Mouse (Mus musculus): ENCODE measurements around the gene Nmnat2. TPM values are rescaled to one million over a fixed set of nuclear protein-coding genes. Genes with fewer than 3 reads are reported as not detected.

Nmnat2 gene
- total and polyA plus RNA-seq, 3 experiments = 1.3 to 2.8 TPM; not detected in 1

DNA sequence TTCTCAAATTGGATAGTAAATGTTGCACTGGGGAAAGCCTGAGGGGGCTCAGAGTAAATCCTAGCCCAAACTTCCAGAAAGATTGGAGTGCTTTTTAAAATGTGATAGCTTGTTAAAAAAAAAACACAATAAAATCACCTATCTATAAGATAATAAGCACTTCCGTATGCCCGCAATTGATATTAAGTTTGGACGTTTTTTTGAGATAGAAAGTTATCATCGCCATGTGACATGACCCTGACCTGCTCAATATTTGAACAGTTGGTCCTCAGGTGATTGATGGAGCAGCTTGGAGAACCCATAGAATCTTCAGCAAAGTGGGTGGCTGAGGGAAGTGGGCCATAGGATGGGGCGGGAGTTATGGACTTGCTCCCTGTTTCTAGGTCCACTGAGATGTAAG is 52.5 kb downstream of the Nmnat2 start:
- Histone ChIP-seq H3K79me2 (ENCODE audit: control insufficient read depth, insufficient read depth, low read length, poor library complexity) (peaks cover 2% of the 10 kb centered on the region; the same call in 1 of the 2 replicates), H3K9me3 (replicated peaks; ENCODE audit: insufficient read depth, low read length) (no peaks in the 10 kb centered on the region)
- TF ChIP-seq CTCF (IDR thresholded peaks at IDR 0.05 in 2 of 3, conservative IDR thresholded peaks at IDR 0.05 in 1 of 3; ENCODE audit: control insufficient read depth in 1 of 3, insufficient read depth in 1 of 3, low read depth in 2 of 3, low read length in 3 of 3, poor library complexity in 1 of 3, severe bottlenecking in 1 of 3) = no peak
- TF ChIP-seq TAL1 (IDR thresholded peaks at IDR 0.05; ENCODE audit: low read length) = no peak
- no peak for TF ChIP-seq HCFC1 (IDR thresholded peaks at IDR 0.05; ENCODE audit: low read depth, low read length)
- peak; percentile 79 for TF ChIP-seq USF1 (IDR thresholded peaks at IDR 0.05; ENCODE audit: low read depth, low read length)
- TF ChIP-seq SMC3 (IDR thresholded peaks at IDR 0.05; ENCODE audit: low read depth, low read length) = no peak
- no peak for TF ChIP-seq POLR2AphosphoS2 (IDR thresholded peaks at IDR 0.05; ENCODE audit: low read length)
- TF ChIP-seq POLR2A (IDR thresholded peaks at IDR 0.05; ENCODE audit: control insufficient read depth in 1 of 2, insufficient read depth in 1 of 2, low read depth in 1 of 2, low read length in 2 of 2, poor library complexity in 1 of 2) = no peak
- TF ChIP-seq SIN3A (IDR thresholded peaks at IDR 0.05; ENCODE audit: low read length) = peak; percentile 96
- TF ChIP-seq CHD1 (IDR thresholded peaks at IDR 0.05; ENCODE audit: low read depth, low read length) = no peak
- TF ChIP-seq USF2 (IDR thresholded peaks at IDR 0.05; ENCODE audit: borderline replicate concordance in 1 of 2, insufficient read depth in 1 of 2, low read depth in 1 of 2, low read length in 2 of 2) = 0 out of 4 replicates have a peak, but pooled peaks of 1 of the 2 experiments have one; percentile 37
- TF ChIP-seq ZNF384 (IDR thresholded peaks at IDR 0.05; ENCODE audit: low read depth, low read length) = peak; percentile 92
- TF ChIP-seq MYC (IDR thresholded peaks at IDR 0.05; ENCODE audit: low read depth, low read length) = no peak
- no peak; the same call in 1 of the 2 replicates for TF ChIP-seq MAFK (IDR thresholded peaks at IDR 0.05; ENCODE audit: borderline replicate concordance, low read depth, low read length)
- no peak for TF ChIP-seq POLR2AphosphoS5 (IDR thresholded peaks at IDR 0.05; ENCODE audit: borderline replicate concordance, low read depth, low read length)
- TF ChIP-seq ZMIZ1 (IDR thresholded peaks at IDR 0.05; ENCODE audit: low read depth, low read length) = no peak; the same call in 1 of the 2 replicates
- TF ChIP-seq E2F4 (IDR thresholded peaks at IDR 0.05; ENCODE audit: borderline replicate concordance, low read depth, low read length) = no peak
- TF ChIP-seq ETS1 (IDR thresholded peaks at IDR 0.05; ENCODE audit: low read depth, low read length) = peak; percentile 90
- peak; percentile 55 for TF ChIP-seq RCOR1 (IDR thresholded peaks at IDR 0.05; ENCODE audit: low read depth, low read length)
- no peak for TF ChIP-seq MAZ (IDR thresholded peaks at IDR 0.05; ENCODE audit: low read depth, low read length)
- no peak for TF ChIP-seq MEF2A (IDR thresholded peaks at IDR 0.05; ENCODE audit: extremely low read depth, insufficient replicate concordance, low read depth, low read length, poor library complexity, severe bottlenecking)
- TF ChIP-seq ELF1 (IDR thresholded peaks at IDR 0.05; ENCODE audit: low read depth, low read length) = peak; percentile 47; the same call in 1 of the 2 replicates
- 0 out of 2 replicates have a peak, but pooled peaks have one; percentile 13 for TF ChIP-seq NELFE (IDR thresholded peaks at IDR 0.05; ENCODE audit: low read depth, low read length)
- 0 out of 2 replicates have a peak, but pooled peaks have one; percentile 46 for TF ChIP-seq JUND (IDR thresholded peaks at IDR 0.05; ENCODE audit: low read depth, low read length)
- no peak for TF ChIP-seq TBP (IDR thresholded peaks at IDR 0.05; ENCODE audit: low read depth, low read length)
- peak; percentile 42; the same call in 1 of the 2 replicates for TF ChIP-seq KAT2A (conservative IDR thresholded peaks at IDR 0.05; ENCODE audit: low read depth, low read length)
- TF ChIP-seq GATA1 (IDR thresholded peaks at IDR 0.05; ENCODE audit: low read depth, low read length) = peak; percentile 87
- TF ChIP-seq TCF12 (IDR thresholded peaks at IDR 0.05; ENCODE audit: low read depth, low read length) = peak; percentile 91
- peak; percentile 84 to 94 for TF ChIP-seq EP300 (IDR thresholded peaks at IDR 0.05; ENCODE audit: low read depth in 1 of 2, low read length in 2 of 2)
- no peak for TF ChIP-seq ZKSCAN1 (IDR thresholded peaks at IDR 0.05; ENCODE audit: low read depth, low read length)
- no peak for TF ChIP-seq MXI1 (IDR thresholded peaks at IDR 0.05; ENCODE audit: low read depth, low read length)
- peak; percentile 72; the same call in 1 of the 2 replicates for TF ChIP-seq MYB (IDR thresholded peaks at IDR 0.05; ENCODE audit: low read depth, low read length)
- TF ChIP-seq BHLHE40 (IDR thresholded peaks at IDR 0.05; ENCODE audit: borderline replicate concordance, low read depth, low read length) = peak; percentile 71; the same call in 1 of the 2 replicates
- no peak for TF ChIP-seq GABPA (IDR thresholded peaks at IDR 0.05; ENCODE audit: low read depth, low read length)
- no peak for TF ChIP-seq UBTF (IDR thresholded peaks at IDR 0.05; ENCODE audit: borderline replicate concordance, insufficient read depth, low read depth, low read length)
- no peak for TF ChIP-seq NRF1 (IDR thresholded peaks at IDR 0.05; ENCODE audit: insufficient read depth, low read depth, low read length, poor library complexity, severe bottlenecking)
- TF ChIP-seq MAX (IDR thresholded peaks at IDR 0.05; ENCODE audit: low read length) = peak; percentile 70
- TF ChIP-seq ZC3H11A (IDR thresholded peaks at IDR 0.05; ENCODE audit: low read depth, low read length) = no peak

More for the DNA sequence above, 52.5 kb downstream of the Nmnat2 start:
- Histone ChIP-seq H3K9ac (ENCODE audit: control insufficient read depth, low read depth, low read length, poor library complexity, severe bottlenecking) (peak overlapping the region; percentile 62), H3K36me3 (ENCODE audit: control insufficient read depth in 1 of 2, insufficient read depth in 2 of 2, low read length in 2 of 2) (peaks cover 0 to 57% of the 10 kb centered on the region in 2 experiments; a peak in 2 of 4 replicates), H3K27me3 (ENCODE audit: control insufficient read depth in 1 of 2, insufficient read depth in 2 of 2, low read length in 2 of 2) (no peaks in the 10 kb centered on the region), H3K27ac (ENCODE audit: control insufficient read depth, low read depth, low read length) (peak overlapping the region; percentile 89), H3K4me3 (ENCODE audit: control insufficient read depth in 1 of 2, insufficient read depth in 1 of 2, low read depth in 2 of 2, low read length in 2 of 2) (peak overlapping the region in 1 of 2 experiments; percentile 34; a peak in 2 of 4 replicates), H3K4me1 (ENCODE audit: control insufficient read depth in 1 of 2, insufficient read depth in 2 of 2, low read length in 2 of 2) (peaks cover 26 to 64% of the 10 kb centered on the region in 2 experiments)
- peak; percentile 61 for DNase-seq (ENCODE audit: low read depth, low spot score)

All from MEL (cell line).